Mouse (Mus musculus) olfactory bulb, adult 2 months (tissue): ENCODE measurements around the gene Slc25a38.

Experiments
- CTCF ChIP-seq: fragments of 200-500 bp; IDR thresholded peaks from 2 replicates; pipeline ENCODE4 v1.5.1; 2012; ENCODE audit warnings: low read depth, mild to moderate bottlenecking, low read length, moderate library complexity; ENCODE audit not compliant: insufficient read depth
- POLR2A ChIP-seq: fragments of 200-500 bp; IDR thresholded peaks from 2 replicates; pipeline ENCODE4 v1.6.1; 2012; ENCODE audit warnings: mild to moderate bottlenecking, low read depth, low read length, moderate library complexity; ENCODE audit not compliant: insufficient read depth

DNA sequence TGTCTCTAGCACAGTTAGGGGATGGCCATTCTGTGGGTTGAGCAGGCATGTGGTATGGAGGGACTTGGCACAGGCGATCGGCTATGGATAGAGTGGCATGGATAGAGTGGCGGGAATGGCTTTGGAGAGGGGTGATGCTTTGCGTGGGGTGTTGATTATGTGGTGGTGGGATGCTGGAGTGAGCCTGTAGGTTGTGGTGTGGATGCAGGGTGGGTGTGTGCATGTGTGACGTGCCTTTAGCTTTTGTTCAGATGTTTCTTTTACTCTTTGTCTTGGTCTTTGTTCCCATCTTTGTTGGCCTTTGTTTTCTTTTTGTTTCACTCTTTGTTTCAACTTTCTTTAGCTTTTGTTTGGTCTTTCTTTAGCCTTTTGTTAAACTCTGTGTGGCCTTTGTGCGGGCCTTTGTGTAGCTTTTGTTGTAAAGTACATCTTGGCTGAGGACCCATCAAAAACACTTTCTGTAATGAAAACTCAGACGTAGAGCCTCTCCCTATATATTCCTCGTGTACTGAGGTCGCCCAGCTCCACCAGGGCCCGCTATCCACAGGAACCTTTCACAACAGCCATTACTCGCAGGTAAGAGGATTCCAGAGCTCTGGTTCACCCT is 39.2 kb downstream of the Slc25a38 start, which contains the start of gene Mobp:
- TF ChIP-seq POLR2A, result no peak
- TF ChIP-seq CTCF, result no peak
